Mouse (Mus musculus) liver, embryonic 14.5 days (tissue): ENCODE measurements around the gene Acbd7.

Experiments used
- CTCF ChIP-seq: IDR thresholded peaks from 2 replicates; pipeline ENCODE4 v1.5.1; 2016; ENCODE audit warnings: antibody characterized with exemption, low read depth, control low read depth
- EP300 ChIP-seq: IDR thresholded peaks from 2 replicates; pipeline ENCODE4 v1.6.1; 2016; ENCODE audit warnings: antibody characterized with exemption, low read depth

DNA sequence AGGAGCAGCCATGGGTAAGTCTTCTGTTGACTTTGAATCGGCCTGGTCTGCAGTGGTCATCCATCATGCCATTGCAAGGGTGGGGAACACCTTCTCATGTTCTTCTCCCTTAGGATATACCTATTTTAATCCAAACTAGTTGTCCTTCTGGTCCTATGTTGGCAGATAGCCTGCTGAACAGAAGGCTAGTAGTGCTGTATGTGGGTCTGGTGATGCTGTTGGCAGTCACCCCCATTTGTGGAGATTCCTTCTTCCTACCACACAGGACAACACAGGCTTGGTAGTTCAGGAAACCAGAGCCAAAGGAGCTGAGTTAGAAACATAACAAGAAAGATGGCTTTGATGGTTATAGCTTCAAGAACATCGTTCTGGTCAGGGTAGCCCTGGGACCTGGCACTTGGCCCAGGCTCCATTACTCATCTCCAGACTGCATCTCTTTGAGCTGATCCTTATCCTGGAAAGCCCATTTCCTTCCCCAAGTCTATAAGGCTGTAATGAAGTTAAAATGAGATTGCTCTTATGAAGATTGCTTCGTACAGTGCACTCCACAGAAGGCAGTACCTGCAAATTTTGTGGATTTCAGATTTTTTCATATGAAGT lies 30.4 kb upstream of the Acbd7 start:
- no peak for TF ChIP-seq EP300
- TF ChIP-seq CTCF, result no peak
